Mouse (Mus musculus) MEL (cell line): Measurements from ENCODE around the gene Lcorl. TPM values are rescaled to one million over a fixed set of nuclear protein-coding genes. Genes with fewer than 3 reads are reported as not detected.

Source experiments
- DNase-seq: peaks from one replicate; pipeline ENCODE4 v3.0.0; 2011; ENCODE audit warnings: low read depth, low spot score
- H3K27ac ChIP-seq: 2 replicates; pipeline ENCODE4 v1.5.1; 2012; ENCODE audit warnings: low read depth, mild to moderate bottlenecking, control low read depth, low read length, moderate library complexity; ENCODE audit not compliant: control insufficient read depth
- H3K27me3 ChIP-seq, 2 experiments: fragments of 150-350 bp in 1 of 2; sonication (generic) in 1 of 2; 2 replicates each; pipeline ENCODE4 v1.6.1; 2012; ENCODE audit warnings: low read length in 2 of 2, mild to moderate bottlenecking in 2 of 2, improper control_type of control experiment in 1 of 2, moderate library complexity in 1 of 2; ENCODE audit not compliant: insufficient read depth in 2 of 2, control insufficient read depth in 1 of 2
- H3K36me3 ChIP-seq, 2 experiments: 2 replicates each; pipeline ENCODE4 v1.6.1; 2012 to 2014; ENCODE audit warnings: low read length in 2 of 2, improper control_type of control experiment in 1 of 2, inconsistent platforms in 1 of 2, mild to moderate bottlenecking in 1 of 2; ENCODE audit not compliant: insufficient read depth in 2 of 2, control insufficient read depth in 1 of 2
- H3K4me1 ChIP-seq, 2 experiments: fragments of 150-350 bp in 1 of 2; sonication (generic) in 1 of 2; 2 replicates each; pipeline ENCODE4 v1.6.1; 2012; ENCODE audit warnings: low read length in 2 of 2, improper control_type of control experiment in 1 of 2, mild to moderate bottlenecking in 1 of 2; ENCODE audit not compliant: insufficient read depth in 2 of 2, control insufficient read depth in 1 of 2
- H3K4me3 ChIP-seq, 2 experiments: fragments of 150-350 bp in 1 of 2; sonication (generic) in 1 of 2; 2 replicates each; pipeline ENCODE4 v1.5.1; 2012; ENCODE audit warnings: low read depth in 2 of 2, low read length in 2 of 2, mild to moderate bottlenecking in 2 of 2, moderate library complexity in 2 of 2, control low read depth in 1 of 2, improper control_type of control experiment in 1 of 2; ENCODE audit not compliant: control insufficient read depth in 1 of 2, insufficient read depth in 1 of 2
- H3K79me2 ChIP-seq: 2 replicates; pipeline ENCODE4 v1.6.1; 2012; ENCODE audit warnings: mild to moderate bottlenecking, low read length, moderate library complexity; ENCODE audit not compliant: control insufficient read depth, poor library complexity, insufficient read depth
- H3K9ac ChIP-seq: 2 replicates; pipeline ENCODE4 v1.6.1; 2012; ENCODE audit warnings: low read depth, mild to moderate bottlenecking, control low read depth, low read length, moderate library complexity; ENCODE audit not compliant: control insufficient read depth, poor library complexity, severe bottlenecking
- H3K9me3 ChIP-seq: fragments of 150-350 bp; sonication (generic); replicated peaks from 2 replicates; pipeline ENCODE4 v1.6.1; 2012; ENCODE audit warnings: mild to moderate bottlenecking, low read length, improper control_type of control experiment, moderate library complexity; ENCODE audit not compliant: insufficient read depth
- E2F4 ChIP-seq: IDR thresholded peaks from 2 replicates; pipeline ENCODE4 v1.6.1; 2011; ENCODE audit warnings: low read depth, low read length, improper control_type of control experiment, borderline replicate concordance
- ELF1 ChIP-seq: IDR thresholded peaks from 2 replicates; pipeline ENCODE4 v1.6.1; 2014; ENCODE audit warnings: low read depth, mild to moderate bottlenecking, inconsistent platforms, low read length, improper control_type of control experiment, moderate library complexity
- HCFC1 ChIP-seq: IDR thresholded peaks from 2 replicates; pipeline ENCODE4 v1.6.1; 2012; ENCODE audit warnings: low read depth, mild to moderate bottlenecking, inconsistent platforms, low read length, improper control_type of control experiment, moderate library complexity
- JUND ChIP-seq: IDR thresholded peaks from 2 replicates; pipeline ENCODE4 v1.6.1; 2011; ENCODE audit warnings: low read depth, mild to moderate bottlenecking, improper control_type of control experiment, low read length
- MAFK ChIP-seq: IDR thresholded peaks from 2 replicates; pipeline ENCODE4 v1.6.1; 2011; ENCODE audit warnings: low read depth, mild to moderate bottlenecking, low read length, improper control_type of control experiment, borderline replicate concordance
- MAX ChIP-seq: IDR thresholded peaks from 2 replicates; pipeline ENCODE4 v1.6.1; 2011; ENCODE audit warnings: low read length, improper control_type of control experiment
- MEF2A ChIP-seq: IDR thresholded peaks from 2 replicates; pipeline ENCODE4 v1.6.1; 2014; ENCODE audit warnings: low read depth, mild to moderate bottlenecking, inconsistent platforms, low read length, improper control_type of control experiment; ENCODE audit not compliant: poor library complexity, insufficient replicate concordance, severe bottlenecking; ENCODE audit errors: extremely low read depth
- MXI1 ChIP-seq: IDR thresholded peaks from 2 replicates; pipeline ENCODE4 v1.6.1; 2011; ENCODE audit warnings: mild to moderate bottlenecking, low read depth, low read length, improper control_type of control experiment
- NELFE ChIP-seq: IDR thresholded peaks from 2 replicates; pipeline ENCODE4 v1.6.1; 2011; ENCODE audit warnings: low read depth, low read length, improper control_type of control experiment
- POLR2A ChIP-seq, 2 experiments: IDR thresholded peaks; 2 replicates each; pipeline ENCODE4 v1.6.1; 2011 to 2012; ENCODE audit warnings: low read length in 2 of 2, mild to moderate bottlenecking in 2 of 2, control low read depth in 1 of 2, improper control_type of control experiment in 1 of 2, low read depth in 1 of 2, moderate library complexity in 1 of 2; ENCODE audit not compliant: control insufficient read depth in 1 of 2, insufficient read depth in 1 of 2, poor library complexity in 1 of 2
- POLR2AphosphoS2 ChIP-seq: IDR thresholded peaks from 2 replicates; pipeline ENCODE4 v1.6.1; 2011; ENCODE audit warnings: low read length, improper control_type of control experiment
- TBP ChIP-seq: IDR thresholded peaks from 2 replicates; pipeline ENCODE4 v1.8.0; 2011; ENCODE audit warnings: low read depth, low read length, improper control_type of control experiment
- UBTF ChIP-seq: IDR thresholded peaks from 2 replicates; pipeline ENCODE4 v1.6.1; 2012; ENCODE audit warnings: low read depth, mild to moderate bottlenecking, inconsistent platforms, low read length, improper control_type of control experiment, moderate library complexity, borderline replicate concordance; ENCODE audit not compliant: insufficient read depth
- ZC3H11A ChIP-seq: IDR thresholded peaks from 2 replicates; pipeline ENCODE4 v1.6.1; 2012; ENCODE audit warnings: low read depth, mild to moderate bottlenecking, inconsistent platforms, low read length, improper control_type of control experiment
- ZKSCAN1 ChIP-seq: IDR thresholded peaks from 2 replicates; pipeline ENCODE4 v1.6.1; 2012; ENCODE audit warnings: low read depth, mild to moderate bottlenecking, inconsistent platforms, low read length, improper control_type of control experiment, moderate library complexity
- polyA plus RNA-seq, 2 experiments: library from polyadenylated mRNA; stranded (reverse) in 1 of 2; unstranded in 1 of 2; fragments of >175 nt in 1 of 2; fragments of >200 nt in 1 of 2; gene quantifications; 2 replicates each; pipeline versions ENCODE4 v1.2.1 to v1.2.4; 2012; ENCODE audit warnings: low replicate concordance in 2 of 2, low read depth in 1 of 2; ENCODE audit not compliant: insufficient read length in 2 of 2, insufficient read depth in 1 of 2, missing spikeins in 1 of 2
- total RNA-seq: library from RNA; depleted of rRNA; stranded (reverse); fragments of 300-350 nt; gene quantifications from 2 replicates; pipeline ENCODE4 v1.2.3, GENCODE M21; 2012

Lcorl gene
- total and polyA plus RNA-seq, 3 experiments, result 10.1 to 10.6 TPM; not detected in 1

- Histone ChIP-seq H3K9ac (no peak overlapping the region), H3K27me3 (no peaks in the 10 kb centered on the region; a peak in 1 of 4 replicates), H3K79me2 (no peaks in the 10 kb centered on the region), H3K4me1 (no peaks in the 10 kb centered on the region), H3K9me3 (no peaks in the 10 kb centered on the region), H3K4me3 (no peak overlapping the region), H3K27ac (no peak overlapping the region), H3K36me3 (no peaks in the 10 kb centered on the region)
- TF ChIP-seq ZC3H11A (no peak), POLR2AphosphoS2 (no peak), UBTF (no peak), MAX (no peak), MEF2A (no peak), NELFE (no peak), POLR2A (IDR thresholded peaks at IDR 0.05; ENCODE audit: control insufficient read depth in 1 of 2, insufficient read depth in 1 of 2, low read depth in 1 of 2, low read length in 2 of 2, poor library complexity in 1 of 2) (no peak), ZKSCAN1 (no peak), TBP (no peak), E2F4 (no peak)
- no peak for DNase-seq
Observed at GRCm38 (mm10) chr5:45893696-45894095, 36.3 kb upstream of the Lcorl start.

GRCm38 (mm10) chr5:45876328-45876727 is 18.9 kb upstream of the Lcorl start:
- H3K9ac ChIP-seq, result no peak overlapping the region
- H3K79me2 ChIP-seq, result no peaks in the 10 kb centered on the region
- peaks cover 0 to 15% of the 10 kb centered on the region in 2 experiments; a peak in 2 of 4 replicates for H3K36me3 ChIP-seq
- H3K4me3 ChIP-seq, result no peak overlapping the region
- H3K27me3 ChIP-seq, result no peaks in the 10 kb centered on the region
- H3K9me3 ChIP-seq, result no peaks in the 10 kb centered on the region
- peak; percentile 74 for DNase-seq
- H3K4me1 ChIP-seq, result peaks cover 3 to 11% of the 10 kb centered on the region in 2 experiments; a peak in 3 of 4 replicates
- H3K27ac ChIP-seq, result peak overlapping the region; percentile 29; the same call in 1 of the 2 replicates
- no peak for TF ChIP-seq MXI1
- TF ChIP-seq JUND, result no peak
- TF ChIP-seq MAFK, result no peak
- 0 out of 2 replicates have a peak, but pooled peaks have one; percentile 24 for TF ChIP-seq HCFC1
- no peak; the same call in 1 of the 2 replicates for TF ChIP-seq MAX
- peak; percentile 35; the same call in 1 of the 2 replicates for TF ChIP-seq ELF1
- no peak for TF ChIP-seq POLR2A (IDR thresholded peaks at IDR 0.05; ENCODE audit: control insufficient read depth in 1 of 2, insufficient read depth in 1 of 2, low read depth in 1 of 2, low read length in 2 of 2, poor library complexity in 1 of 2)
